ENCODE assay signal across 9 mouse cellular contexts in the genomic region with DNA sequence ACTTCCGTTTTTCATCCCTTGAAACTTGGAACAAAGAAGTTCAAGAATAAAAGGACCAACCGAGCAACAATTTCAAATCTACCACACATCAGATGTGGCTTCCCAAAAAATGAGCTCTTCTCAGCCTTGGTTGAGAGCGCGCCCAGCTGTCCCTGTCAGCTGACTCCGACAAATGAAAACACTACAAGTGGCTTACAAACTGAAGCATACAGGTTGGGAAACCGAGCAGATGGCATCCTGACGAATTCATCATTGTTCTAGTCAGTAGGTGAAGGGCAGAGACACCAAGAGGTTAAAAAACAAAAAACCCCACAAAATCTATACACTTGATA. TPM values are rescaled to one million over a fixed set of nuclear protein-coding genes. Genes with fewer than 3 reads are reported as not detected.
DNase-seq lines count a peak whose midpoint lies in the region; ATAC-seq and TF ChIP-seq lines count a peak whose summit lies in the region.
"Had no signal": no experiment of that assay in that cellular context is flagged by ENCODE, and none has a peak within 500 bp of the region (broad histone marks: within the 10 kb centered on the region; RNA-seq: fewer than 3 reads in every experiment).

No protein-coding gene starts in this region.

- H3K9ac ChIP-seq in forebrain, embryonic 13.5 days, result peak overlapping the region; percentile 81
- peak overlapping the region; percentile 76 for H3K9ac ChIP-seq in hindbrain, embryonic 15.5 days
- peak overlapping the region; percentile 82 for H3K9ac ChIP-seq in midbrain, embryonic 12.5 days (replicated peaks)

- H3K4me3 ChIP-seq in bone marrow, adult 2 months (replicated peaks; ENCODE audit: control insufficient read depth, low read depth, low read length), result peak overlapping the region; percentile 98
- H3K4me3 ChIP-seq in forebrain, embryonic 13.5 days, result peak overlapping the region; percentile 82
- H3K4me3 ChIP-seq in hindbrain, embryonic 15.5 days, result peak overlapping the region; percentile 91
- H3K4me3 ChIP-seq in midbrain, embryonic 12.5 days, result peak overlapping the region; percentile 90

- no peaks in the 10 kb centered on the region for H3K9me3 ChIP-seq in forebrain, embryonic 13.5 days (replicated peaks)
- H3K9me3 ChIP-seq in hindbrain, embryonic 15.5 days, result no peaks in the 10 kb centered on the region
- no peaks in the 10 kb centered on the region for H3K9me3 ChIP-seq in midbrain, embryonic 12.5 days

- no peak for TF ChIP-seq CTCF in bone marrow, adult 2 months (IDR thresholded peaks at IDR 0.05; ENCODE audit: control insufficient read depth, insufficient read depth, low read length)

- intact Hi-C loops in left cerebral cortex, postnatal 4 days (cut with DNase I), result no loop called here

- no peak for DNase-seq in cerebellum, adult 8-10 months
- peak; percentile 39 for DNase-seq in left cerebral cortex, postnatal 4 days
- DNase-seq in urinary bladder, adult 18-20 months (ENCODE audit: low spot score in 2 of 2), result no peak

- no peaks in the 10 kb centered on the region; the same call in 1 of the 2 replicates for H3K4me1 ChIP-seq in bone marrow, adult 2 months (ENCODE audit: control insufficient read depth, insufficient read depth, low read length)
- H3K4me1 ChIP-seq in forebrain, embryonic 13.5 days, result peaks cover 15% of the 10 kb centered on the region
- peaks cover 15% of the 10 kb centered on the region for H3K4me1 ChIP-seq in hindbrain, embryonic 15.5 days (replicated peaks)
- peaks cover 7% of the 10 kb centered on the region for H3K4me1 ChIP-seq in midbrain, embryonic 12.5 days

- no peak overlapping the region for H3K27ac ChIP-seq in bone marrow, adult 2 months (ENCODE audit: control insufficient read depth, insufficient read depth, low read depth, low read length, poor library complexity)
- peak overlapping the region; percentile 81 for H3K27ac ChIP-seq in forebrain, embryonic 13.5 days
- peak overlapping the region; percentile 86 for H3K27ac ChIP-seq in hindbrain, embryonic 15.5 days (replicated peaks)
- peak overlapping the region; percentile 68; the same call in 1 of the 2 replicates for H3K27ac ChIP-seq in midbrain, embryonic 12.5 days (replicated peaks)

- WGBS in bone marrow, adult 2 months, result 8% methylated on average over 7 of the region's 7 CpGs
- WGBS in forebrain, embryonic 13.5 days, result 5% methylated on average over 7 of the region's 7 CpGs
- WGBS in hindbrain, embryonic 15.5 days, result 8% methylated on average over 7 of the region's 7 CpGs
- WGBS in midbrain, embryonic 12.5 days, result 10% methylated on average over 7 of the region's 7 CpGs

- ATAC-seq in cerebellum, adult (ENCODE audit: insufficient number of reproducible peaks, low FRiP score, low TSS enrichment), result peak; percentile 43; the same call in 1 of the 2 replicates
- peak; percentile 28; the same call in 1 of the 2 replicates for ATAC-seq in forebrain, embryonic 13.5 days
- ATAC-seq in hindbrain, embryonic 15.5 days (ENCODE audit: low FRiP score, low read depth), result 0 out of 2 replicates have a peak, but pooled peaks have one; percentile 2
- ATAC-seq in midbrain, embryonic 12.5 days (ENCODE audit: low FRiP score, low read depth), result no peak; the same call in 1 of the 2 replicates

- no peaks in the 10 kb centered on the region for H3K27me3 ChIP-seq in forebrain, embryonic 13.5 days
- H3K27me3 ChIP-seq in hindbrain, embryonic 15.5 days, result peaks cover 3% of the 10 kb centered on the region; the same call in 1 of the 2 replicates
- H3K27me3 ChIP-seq in midbrain, embryonic 12.5 days, result peaks cover 7% of the 10 kb centered on the region; the same call in 1 of the 2 replicates

- no peak for TF ChIP-seq POLR2A in bone marrow, adult 2 months (IDR thresholded peaks at IDR 0.05; ENCODE audit: borderline replicate concordance, control insufficient read depth, low read depth, low read length)

- H3K4me2 ChIP-seq in forebrain, embryonic 13.5 days, result peak overlapping the region; percentile 82
- peak overlapping the region; percentile 90 for H3K4me2 ChIP-seq in hindbrain, embryonic 15.5 days
- H3K4me2 ChIP-seq in midbrain, embryonic 12.5 days (replicated peaks), result peak overlapping the region; percentile 79

- H3K36me3 ChIP-seq in forebrain, embryonic 13.5 days (ENCODE audit: poor library complexity, severe bottlenecking), result peaks cover 22% of the 10 kb centered on the region
- H3K36me3 ChIP-seq in hindbrain, embryonic 15.5 days, result peaks cover 16% of the 10 kb centered on the region
- peaks cover 23% of the 10 kb centered on the region for H3K36me3 ChIP-seq in midbrain, embryonic 12.5 days

RNA-seq across cellular contexts. Expression of a gene that starts 0.8 kb away (rescaled TPM):
- polyA plus RNA-seq in bone marrow, adult 2 months (2011; ENCODE audit: insufficient read depth, insufficient read length, low replicate concordance, missing spikeins), result 2.9 and 4.3 TPM in 2 replicates
- 27.9 and 28.3 TPM in 2 replicates for polyA plus RNA-seq in forebrain, embryonic 13.5 days (2015; fragmentation: Nextera tagmentation; extraction: Ambion mirVana)
- 21.6 and 21.8 TPM in 2 replicates for polyA plus RNA-seq in hindbrain, embryonic 15.5 days (2015; fragmentation: Nextera tagmentation; extraction: Ambion mirVana)
- total RNA-seq in left cerebral cortex, postnatal 4 days (2021), result 10 to 100 TPM; 19.5 to 19.7 TPM
- polyA plus RNA-seq in midbrain, embryonic 12.5 days (2016; fragmentation: Nextera tagmentation; extraction: Ambion mirVana), result 30.9 and 34.3 TPM in 2 replicates

RNA-seq across cellular contexts. Expression of a gene that starts 16.7 kb away (rescaled TPM):
- not detected in 2 replicates for polyA plus RNA-seq in bone marrow, adult 2 months (2011; ENCODE audit: insufficient read depth, insufficient read length, low replicate concordance, missing spikeins)
- not detected in 2 replicates for polyA plus RNA-seq in forebrain, embryonic 13.5 days (2015; fragmentation: Nextera tagmentation; extraction: Ambion mirVana)
- not detected in 2 replicates for polyA plus RNA-seq in hindbrain, embryonic 15.5 days (2015; fragmentation: Nextera tagmentation; extraction: Ambion mirVana)
- total RNA-seq in left cerebral cortex, postnatal 4 days (2021), result not detected
- not detected in 2 replicates for polyA plus RNA-seq in midbrain, embryonic 12.5 days (2016; fragmentation: Nextera tagmentation; extraction: Ambion mirVana)
- total RNA-seq: left cerebral cortex, postnatal 25 days had no signal

RNA-seq across cellular contexts. Expression of a gene that starts 41.4 kb away (rescaled TPM):
- not detected in 2 replicates for polyA plus RNA-seq in bone marrow, adult 2 months (2011; ENCODE audit: insufficient read depth, insufficient read length, low replicate concordance, missing spikeins)
- polyA plus RNA-seq in forebrain, embryonic 13.5 days (2015; fragmentation: Nextera tagmentation; extraction: Ambion mirVana), result not detected in 2 replicates
- 0.09 TPM in 1 of 2 replicates, not detected in the other for polyA plus RNA-seq in hindbrain, embryonic 15.5 days (2015; fragmentation: Nextera tagmentation; extraction: Ambion mirVana)
- not detected for total RNA-seq in left cerebral cortex, postnatal 4 days (2021)
- polyA plus RNA-seq in midbrain, embryonic 12.5 days (2016; fragmentation: Nextera tagmentation; extraction: Ambion mirVana), result not detected in 2 replicates
- total RNA-seq: left cerebral cortex, postnatal 25 days had no signal

RNA-seq across cellular contexts. Expression of a gene that starts 58.1 kb away (rescaled TPM):
- 1.1 and 2.6 TPM in 2 replicates for polyA plus RNA-seq in bone marrow, adult 2 months (2011; ENCODE audit: insufficient read depth, insufficient read length, low replicate concordance, missing spikeins)
- 5.4 and 6.1 TPM in 2 replicates for polyA plus RNA-seq in forebrain, embryonic 13.5 days (2015; fragmentation: Nextera tagmentation; extraction: Ambion mirVana)
- polyA plus RNA-seq in hindbrain, embryonic 15.5 days (2015; fragmentation: Nextera tagmentation; extraction: Ambion mirVana), result 14.1 and 14.3 TPM in 2 replicates
- 10 to 100 TPM in 1 of 2 experiments, 1 to 10 TPM in 1; 9.6 to 10.0 TPM for total RNA-seq in left cerebral cortex, postnatal 4 days (2021)
- polyA plus RNA-seq in midbrain, embryonic 12.5 days (2016; fragmentation: Nextera tagmentation; extraction: Ambion mirVana), result 5.9 and 6.2 TPM in 2 replicates
